Mouse (Mus musculus) embryo, embryonic 11.5 days (tissue): ENCODE results near the gene Zmynd19.
"Not testable (repeated sequence)": the region's sequence is repeated elsewhere in the genome, so short reads cannot be mapped to it uniquely, and the experiment has no call there.

ENCODE experiments used
- DNase-seq: peaks from one replicate; pipeline ENCODE4 v3.0.0-alpha.2; 2012; ENCODE audit warnings: low read depth, low spot score

Gene Zmynd19

DNA sequence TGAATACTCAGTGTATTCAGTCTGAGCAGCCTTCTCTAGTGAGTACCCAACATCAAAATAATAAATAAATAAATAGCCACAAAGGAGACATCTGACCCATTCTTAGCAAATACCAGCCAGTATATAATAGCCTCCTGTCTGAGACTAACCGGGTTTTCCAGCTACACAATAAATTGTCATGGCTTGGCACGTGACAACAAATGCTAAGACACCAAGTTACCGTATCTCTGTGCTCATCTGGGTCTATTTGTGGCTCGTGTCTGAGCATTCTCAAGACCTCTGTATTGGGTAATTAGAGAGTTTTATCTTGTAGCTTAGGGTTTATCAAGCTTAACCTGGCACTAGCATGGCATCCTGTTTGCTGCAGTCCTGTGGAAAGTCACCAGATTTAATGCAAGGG, 7.5 kb upstream of the Zmynd19 start:
- no peak for DNase-seq

DNA sequence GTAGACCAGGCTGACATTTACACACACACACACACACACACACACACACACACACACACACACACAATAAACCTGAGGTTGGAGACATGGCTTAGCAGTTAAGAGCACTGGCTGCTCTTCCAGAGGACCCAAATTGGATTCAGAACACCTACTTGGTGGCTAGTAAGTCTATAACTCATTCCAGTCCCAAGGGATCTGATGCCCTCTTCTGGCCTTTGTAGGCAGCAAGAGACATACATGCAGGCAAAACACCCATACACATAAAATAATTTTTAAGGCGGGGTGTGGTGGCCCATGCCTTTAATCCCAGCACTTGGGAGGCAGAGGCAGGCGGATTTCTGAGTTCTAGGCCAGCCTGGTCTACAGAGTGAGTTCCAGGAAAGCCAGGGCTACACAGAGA, 5.3 kb upstream of the Zmynd19 start:
- not testable (repeated sequence) for DNase-seq

DNA sequence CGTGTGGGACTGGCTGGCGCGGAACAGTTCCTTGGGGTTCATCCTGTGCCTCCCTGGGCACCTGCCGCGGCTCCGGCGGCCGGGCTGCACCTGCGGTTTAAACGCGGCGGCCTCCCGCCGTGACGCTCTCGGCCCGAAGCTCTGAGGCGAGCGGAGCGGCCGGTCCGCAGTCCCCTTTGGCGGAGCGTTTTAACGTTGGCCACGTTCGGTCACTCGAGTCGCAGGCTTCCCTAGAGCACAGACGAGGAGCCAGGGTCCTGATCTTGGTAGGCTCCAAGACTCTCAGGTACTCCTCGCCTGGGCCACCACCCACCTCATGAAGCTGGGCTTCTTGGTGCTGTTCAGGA, 570 bp downstream of the Zmynd19 start:
- DNase-seq: no peak

DNA sequence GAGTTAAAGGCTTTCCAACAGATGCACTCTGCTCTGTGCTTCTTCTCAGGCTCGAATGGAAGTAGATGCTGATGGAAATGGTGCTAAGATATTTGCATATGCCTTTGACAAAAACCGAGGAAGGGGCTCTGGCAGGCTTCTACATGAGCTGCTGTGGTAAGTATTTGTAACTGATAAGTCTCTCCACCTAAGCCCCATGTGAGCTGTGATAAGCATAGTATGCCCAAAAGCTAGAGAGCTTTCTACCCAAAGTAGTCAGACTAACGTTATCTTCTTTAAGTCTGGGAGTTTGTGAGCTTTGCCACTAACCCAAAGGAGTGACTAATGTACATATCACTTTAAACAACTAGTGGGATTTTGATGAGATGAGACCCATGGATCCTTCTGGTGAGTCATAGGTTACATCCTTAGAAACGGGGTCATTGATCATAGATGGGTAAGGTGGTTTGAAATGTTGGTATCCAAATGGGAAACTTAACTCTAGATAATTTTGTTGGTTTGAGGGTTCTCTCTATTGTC, 3.0 kb downstream of the Zmynd19 start:
- DNase-seq: no peak

DNA sequence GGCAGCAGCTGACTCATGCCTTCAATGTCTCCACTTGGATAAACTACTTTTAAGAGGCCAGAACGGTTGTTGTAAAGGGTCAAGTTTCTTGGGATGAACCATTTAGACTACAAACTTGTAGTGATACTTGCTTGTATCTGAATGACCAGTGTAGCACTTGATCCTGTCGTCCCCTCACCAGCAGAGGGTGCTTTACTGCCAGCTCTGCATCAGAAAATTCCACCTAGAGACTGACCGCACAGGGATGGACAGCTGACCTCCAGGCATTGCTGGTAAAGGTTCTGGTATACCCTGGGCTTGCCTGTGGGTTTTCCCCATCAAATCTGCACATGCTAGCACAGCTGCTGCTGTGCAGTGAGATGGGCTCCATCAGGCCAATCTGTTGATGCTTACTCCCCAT, 11.3 kb downstream of the Zmynd19 start:
- no peak for DNase-seq

DNA sequence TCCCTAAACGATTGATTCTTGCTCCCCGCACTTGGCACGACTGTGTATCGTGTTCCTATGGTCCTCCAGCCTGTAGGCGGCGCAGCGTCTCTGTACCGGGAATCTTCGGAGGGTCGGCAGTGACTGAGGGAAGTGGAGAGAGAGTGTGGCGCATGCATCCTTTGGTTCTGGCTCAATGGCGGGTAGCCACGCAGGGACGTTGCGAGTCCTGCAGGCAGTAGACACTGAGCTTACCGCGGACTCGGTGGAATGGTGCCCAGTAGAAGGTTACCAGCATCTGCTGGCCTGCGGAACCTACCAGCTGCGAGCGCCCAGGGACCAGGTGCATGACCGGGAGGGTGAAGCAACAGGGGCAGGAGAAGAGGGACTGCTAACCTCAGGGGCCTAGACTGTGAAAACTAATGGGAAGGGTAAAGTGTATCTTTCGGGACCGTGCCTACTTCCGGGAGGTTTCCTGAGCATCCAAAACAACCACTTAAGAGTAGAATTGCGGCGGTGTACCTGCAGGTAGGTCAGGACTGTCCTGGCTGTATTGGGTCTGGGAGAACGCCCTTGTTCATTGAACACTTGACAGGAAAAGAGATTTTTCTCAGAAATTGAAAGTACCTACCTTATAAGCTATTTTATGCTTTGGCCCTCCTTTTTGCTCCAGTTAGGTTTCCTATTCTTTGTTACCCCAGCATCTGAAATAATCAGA, 12.9 kb downstream of the Zmynd19 start, which contains the start of gene Dph7:
Gene Dph7, plus strand, starts transcription at position 97 of the 697 bp plus-strand sequence.
- peak; percentile 78 for DNase-seq

DNA sequence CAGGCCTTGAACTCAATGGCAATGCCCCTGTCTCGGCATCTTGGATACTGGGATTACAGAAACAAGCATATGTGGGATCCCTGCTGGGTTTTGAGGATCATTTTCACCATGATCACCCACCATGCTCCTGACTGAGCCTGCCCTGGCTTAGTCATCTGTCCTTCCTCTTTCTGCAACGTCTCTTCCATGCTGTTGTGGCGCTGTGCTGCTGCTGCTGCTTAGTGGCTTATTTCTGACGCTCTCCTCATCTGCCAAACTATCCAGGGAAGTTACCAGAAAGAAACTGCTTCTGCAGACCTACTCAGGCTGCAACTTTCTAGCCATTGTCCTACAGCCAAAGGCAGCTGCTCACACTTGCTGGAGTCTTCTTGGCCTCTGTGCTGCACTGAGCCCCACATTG, 20.8 kb downstream of the Zmynd19 start:
- DNase-seq: no peak

DNA sequence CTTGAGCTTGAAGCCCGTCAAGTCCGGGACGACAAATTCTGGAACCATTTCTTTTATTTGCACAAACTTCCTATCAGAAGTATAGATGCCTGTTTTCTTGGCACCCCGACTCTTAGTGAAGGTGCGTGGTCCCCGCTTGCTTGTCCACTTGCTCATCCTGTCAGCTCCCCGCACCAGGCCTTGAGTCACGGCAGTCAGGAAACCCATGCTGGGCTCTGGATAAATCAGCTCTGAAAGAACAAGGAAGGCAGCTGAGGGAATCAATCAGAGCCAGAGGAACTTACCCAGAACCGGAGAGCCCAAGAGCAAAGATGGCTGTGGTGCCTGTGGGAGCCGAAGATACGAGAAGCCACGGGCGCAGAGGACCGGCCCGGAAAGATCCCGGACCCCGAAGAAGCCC, 24.9 kb downstream of the Zmynd19 start:
- not testable (repeated sequence) for DNase-seq

DNA sequence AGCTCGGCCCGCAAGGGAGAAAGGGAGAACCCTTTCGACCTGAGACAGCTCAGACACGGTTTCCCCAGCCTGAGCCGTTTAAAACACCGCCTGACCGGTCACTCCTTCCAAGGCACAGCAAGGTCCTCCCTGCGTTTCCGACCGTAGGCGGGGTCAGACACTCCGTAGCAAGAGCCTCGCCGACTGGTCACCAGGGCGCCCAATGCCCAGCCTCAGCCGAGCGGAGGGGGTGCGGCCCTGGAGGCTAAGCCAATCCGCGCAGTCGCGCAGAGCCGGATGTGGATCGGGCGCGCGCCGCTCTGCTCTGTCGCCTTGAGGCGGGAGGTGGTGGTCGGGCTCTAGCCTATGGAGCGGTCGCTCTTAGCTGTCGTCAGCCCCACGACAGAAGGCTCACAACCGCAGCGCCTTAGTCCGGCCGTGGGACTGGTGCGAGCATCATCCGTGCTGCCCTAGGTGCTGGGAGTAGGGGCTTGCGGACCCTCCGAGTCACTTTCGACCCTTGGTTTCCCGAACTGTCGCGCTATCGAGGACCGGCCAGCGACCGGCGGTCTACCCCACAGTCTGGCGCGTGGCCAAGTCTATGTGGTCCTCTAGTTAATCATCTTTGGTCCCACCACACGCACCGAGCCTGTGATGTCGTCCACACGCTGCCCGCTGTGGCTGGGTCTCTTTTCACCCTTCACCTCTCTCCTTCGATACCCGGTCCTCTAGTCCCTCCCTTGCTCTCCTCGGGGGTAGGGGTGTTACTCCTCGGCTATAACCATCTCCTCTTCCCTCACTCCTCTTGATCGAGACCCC, 25.5 kb downstream of the Zmynd19 start, which contains the start of gene Mrpl41:
Gene Mrpl41, minus strand, starts transcription at position 193 of the 798 bp plus-strand sequence.
- DNase-seq: peak; percentile 94

DNA sequence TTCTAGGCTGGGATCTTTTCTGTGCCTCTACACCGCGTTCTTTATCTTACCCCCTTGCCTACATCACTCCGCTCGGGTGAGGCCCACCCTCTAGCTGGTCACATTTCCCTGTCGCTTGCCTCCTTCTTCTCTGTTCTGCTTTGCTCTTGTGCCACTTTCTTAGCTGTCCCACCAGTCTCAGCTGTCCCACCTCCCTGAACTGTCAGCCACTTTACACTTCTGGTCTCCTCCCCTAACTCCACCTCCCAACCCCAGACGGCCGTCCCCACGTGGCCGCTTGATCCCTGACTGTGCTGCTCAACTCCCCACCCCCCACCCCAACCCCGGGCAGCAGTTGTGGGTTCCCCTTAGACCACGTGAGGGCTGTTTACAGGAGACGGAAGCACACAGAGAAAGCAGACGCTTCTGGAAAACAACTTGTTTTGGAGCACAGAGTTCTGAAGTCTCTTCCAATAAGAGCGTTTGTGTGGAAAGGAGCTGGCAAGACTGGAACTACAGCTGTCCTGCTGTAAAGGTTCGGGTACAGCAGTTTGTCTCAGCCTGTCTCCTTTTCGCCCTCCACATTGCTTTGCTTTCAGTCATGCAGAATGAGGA, 26.2 kb downstream of the Zmynd19 start, which contains the start of gene Pnpla7:
Gene Pnpla7, plus strand, starts transcription at position 330 of the 594 bp plus-strand sequence.
- DNase-seq: peak; percentile 44

DNA sequence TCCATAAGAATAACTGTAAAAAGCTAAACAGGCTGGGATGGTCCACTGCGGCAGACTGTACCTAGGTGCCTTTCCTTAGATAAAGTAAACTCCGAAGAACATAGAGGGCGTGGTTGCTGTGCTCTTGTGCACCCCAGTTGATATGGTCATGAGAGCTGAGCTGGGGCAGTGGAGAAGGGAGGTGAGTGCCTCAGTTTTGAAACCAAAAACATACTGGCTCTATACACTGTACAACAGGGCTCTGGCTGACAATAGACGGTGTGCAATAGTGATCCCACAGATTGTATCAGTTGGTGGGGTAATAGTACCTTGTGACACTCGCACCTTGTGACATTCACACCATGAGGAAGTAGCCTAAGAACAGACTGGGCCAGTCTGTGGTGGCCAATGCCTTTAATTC, 27.4 kb downstream of the Zmynd19 start:
- DNase-seq: no peak

DNA sequence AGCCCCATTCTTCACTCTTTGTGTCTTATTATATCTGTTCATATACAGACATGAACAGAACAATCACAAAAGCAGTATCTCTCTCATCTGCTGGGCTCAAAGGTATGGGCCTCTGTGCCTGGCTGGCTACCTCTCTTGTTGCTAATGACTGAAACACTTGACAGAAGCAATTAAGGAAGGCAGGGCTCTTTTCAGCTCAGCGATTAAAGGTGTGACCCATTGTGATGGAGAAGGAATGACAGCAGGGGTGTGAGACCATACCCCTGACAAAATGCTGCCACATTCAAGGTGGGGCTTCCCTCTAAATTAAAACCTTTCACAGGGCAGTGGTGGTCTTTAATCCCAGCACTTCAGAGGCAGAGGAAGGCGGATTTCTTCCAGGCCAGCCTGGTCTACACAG, 38.2 kb downstream of the Zmynd19 start:
- DNase-seq: no peak

DNA sequence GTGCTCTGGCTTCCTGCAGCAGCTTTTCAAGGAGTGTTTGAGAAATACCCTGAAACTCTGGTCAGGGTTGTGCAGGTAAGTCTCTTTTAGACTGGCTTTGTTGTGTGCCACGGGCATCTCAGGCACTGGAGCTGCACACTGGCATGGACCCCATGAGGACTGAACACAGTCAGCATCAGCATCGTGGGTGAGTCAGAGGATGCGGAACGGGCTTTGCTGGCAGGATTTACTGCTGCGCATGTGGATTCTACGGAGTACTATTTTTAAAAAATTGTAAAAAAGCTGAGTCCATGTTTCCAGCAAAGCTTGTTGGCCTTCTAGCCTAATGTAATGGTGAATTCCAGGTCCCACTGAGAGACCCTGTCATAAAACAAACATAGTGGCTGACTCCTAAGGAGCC, 45.7 kb downstream of the Zmynd19 start:
- no peak for DNase-seq

DNA sequence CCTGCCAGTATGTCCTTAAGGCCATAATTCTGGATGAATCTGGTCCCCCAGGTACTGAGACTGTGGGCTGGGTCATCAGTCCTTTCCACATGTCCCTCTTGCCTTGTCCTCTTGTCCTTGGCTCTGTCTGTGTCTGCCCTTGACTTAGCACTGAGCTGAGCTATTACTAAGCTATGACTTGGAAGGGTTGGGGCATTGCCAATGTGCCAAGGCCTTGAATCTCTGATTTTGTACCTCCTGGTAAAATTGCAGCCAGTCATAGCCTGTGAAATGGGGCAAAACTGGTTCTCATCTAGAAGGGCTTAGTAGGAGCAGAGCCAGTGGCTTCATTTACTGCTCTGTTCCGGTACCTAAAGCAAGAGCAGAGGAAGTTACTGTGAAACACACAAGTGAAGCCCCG, 46.9 kb downstream of the Zmynd19 start:
- DNase-seq: no peak

DNA sequence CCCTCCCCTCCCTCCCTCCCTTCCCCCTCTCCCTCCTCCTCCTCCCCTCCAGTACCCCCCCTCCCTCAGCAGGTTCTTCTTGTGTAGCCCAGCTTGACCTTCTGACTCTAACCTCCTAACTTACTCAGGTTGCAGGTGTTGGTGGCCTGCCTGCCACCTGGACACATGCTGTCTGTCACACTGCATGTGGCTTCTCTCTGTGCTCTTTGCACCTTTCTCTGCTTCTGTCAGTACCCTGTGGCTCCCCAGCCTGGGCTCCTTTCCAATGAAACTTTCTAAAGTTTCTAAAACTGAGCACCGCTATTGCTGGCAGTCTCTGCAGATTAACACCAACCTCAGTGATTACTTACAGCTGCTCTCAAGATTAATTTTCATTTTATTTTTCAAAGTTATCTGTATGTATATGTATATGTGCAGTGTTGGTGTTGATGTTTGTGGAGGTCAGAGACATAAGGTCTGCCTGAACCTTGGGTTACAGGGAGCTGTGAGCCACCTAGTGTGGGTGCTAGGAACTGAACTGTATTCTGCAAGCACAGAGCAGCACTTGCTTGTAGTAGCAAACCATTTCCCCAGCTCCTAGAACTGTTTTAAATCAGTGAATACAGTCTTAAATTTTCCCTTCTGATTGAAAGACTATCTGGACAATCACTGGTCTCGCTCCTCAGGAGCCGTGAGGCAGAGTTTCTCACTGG, 51.1 kb downstream of the Zmynd19 start:
- no peak for DNase-seq

DNA sequence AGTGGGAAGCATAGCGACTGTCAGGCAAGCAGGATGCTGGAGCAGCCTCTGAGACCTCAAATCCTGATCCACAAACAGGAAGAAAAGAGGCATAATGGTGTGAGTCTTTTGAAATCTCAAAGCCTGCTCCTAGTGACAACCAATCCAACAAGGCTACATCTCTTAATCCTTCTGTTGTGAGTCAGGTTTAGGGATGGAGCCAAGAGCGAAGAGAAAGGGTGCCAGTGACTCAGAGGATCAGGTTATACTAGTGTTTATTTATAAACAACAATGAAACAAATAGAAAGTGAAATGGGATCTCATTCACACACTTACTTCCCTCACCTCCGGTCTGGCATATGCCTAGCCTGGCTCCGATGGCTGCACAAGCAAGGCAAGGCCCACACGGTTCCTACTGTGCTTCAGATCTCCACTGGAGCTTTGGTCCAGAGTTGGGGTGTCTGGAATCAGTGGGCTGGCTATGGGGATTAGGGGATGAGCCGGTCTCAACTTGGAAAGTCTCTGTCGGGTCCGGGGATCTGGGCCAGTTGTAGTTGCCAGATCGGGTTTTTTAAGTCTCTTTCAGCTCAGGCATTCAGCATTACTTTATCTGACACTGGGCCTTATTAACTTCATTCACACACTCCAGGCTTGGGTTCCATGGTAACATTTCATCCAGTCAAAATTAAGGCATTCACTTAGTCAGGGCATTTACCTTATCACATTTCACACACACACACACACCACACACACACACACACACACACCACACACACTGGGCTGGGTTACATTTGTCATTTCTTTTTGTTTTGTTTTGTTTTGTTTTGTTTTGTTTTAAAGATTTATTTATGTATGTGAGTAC, 54.6 kb downstream of the Zmynd19 start:
- DNase-seq: no peak

DNA sequence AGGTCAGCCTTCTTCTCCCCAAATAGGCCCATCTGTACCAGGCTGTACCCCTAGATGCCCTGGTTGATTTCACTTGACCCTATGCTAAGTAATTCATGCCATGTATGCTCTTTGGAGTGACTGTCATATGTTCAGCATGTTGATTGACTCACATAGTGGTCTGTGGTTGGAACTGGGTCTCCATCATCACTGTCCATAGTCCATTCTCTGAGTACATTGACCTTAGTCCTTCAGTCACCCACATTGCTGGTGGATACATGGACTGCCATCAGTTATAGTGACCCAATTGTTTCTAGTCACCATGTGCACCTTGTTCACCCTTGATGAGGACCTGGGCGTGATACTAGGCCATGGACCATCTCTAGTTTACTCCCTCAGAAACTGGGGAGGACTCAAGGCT, 57.2 kb downstream of the Zmynd19 start:
- DNase-seq: no peak

DNA sequence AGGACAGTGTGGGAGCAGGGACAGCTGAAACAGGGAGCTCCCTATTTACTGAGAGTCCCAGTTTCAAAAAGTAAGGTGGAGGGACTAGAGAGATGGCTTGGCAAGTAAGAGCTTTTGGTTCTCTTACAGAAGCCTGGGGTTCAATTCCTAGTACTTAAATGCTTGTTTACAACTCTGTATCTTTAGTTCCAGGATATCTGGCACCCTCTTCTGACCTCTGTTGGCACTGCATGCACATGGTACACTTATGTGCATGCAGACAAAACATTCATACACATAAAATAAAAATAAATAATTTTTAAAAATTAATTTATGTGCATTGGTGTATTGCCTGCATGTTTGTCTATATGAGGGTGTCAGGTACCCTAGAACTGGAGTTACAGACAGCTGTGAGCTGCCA, 58.7 kb downstream of the Zmynd19 start:
- no peak for DNase-seq
